Mouse (Mus musculus) embryonic facial prominence, embryonic 14.5 days (tissue): ENCODE results near the gene Prss1. TPM values are rescaled to one million over a fixed set of nuclear protein-coding genes. Genes with fewer than 3 reads are reported as not detected.
"Not testable (repeated sequence)": the region's sequence is repeated elsewhere in the genome, so short reads cannot be mapped to it uniquely, and the experiment has no call there.

ENCODE experiments used
- ATAC-seq: fragments of 200-750 bp; cut with Nextera tagmentation; 2 replicates; pipeline ENCODE4 v1.8.0; 2017; ENCODE audit warnings: low read depth, moderate number of reproducible peaks, moderate TSS enrichment
- DNase-seq: peaks from one replicate; pipeline ENCODE4 v3.0.0-alpha.2; 2015; ENCODE audit warnings: low spot score
- H3K27ac ChIP-seq: fragments of 300-500 bp; sonication (generic); replicated peaks from 2 replicates; pipeline ENCODE4 v1.5.1; 2014; ENCODE audit warnings: low read depth, mild to moderate bottlenecking, low read length, moderate library complexity
- H3K27me3 ChIP-seq: fragments of 300-500 bp; sonication (generic); replicated peaks from 2 replicates; pipeline ENCODE4 v1.6.1; 2014; ENCODE audit warnings: low read length; ENCODE audit not compliant: control insufficient read depth, insufficient read depth
- H3K36me3 ChIP-seq: fragments of 300-500 bp; sonication (generic); 2 replicates; pipeline ENCODE4 v1.6.1; 2014; ENCODE audit warnings: low read length, mixed read lengths; ENCODE audit not compliant: control insufficient read depth, insufficient read depth
- H3K4me1 ChIP-seq: fragments of 300-500 bp; sonication (generic); 2 replicates; pipeline ENCODE4 v1.6.1; 2014; ENCODE audit warnings: antibody characterized with exemption, low read length; ENCODE audit not compliant: control insufficient read depth, insufficient read depth
- H3K4me2 ChIP-seq: fragments of 300-500 bp; sonication (generic); 2 replicates; pipeline ENCODE4 v1.6.1; 2014; ENCODE audit warnings: low read depth, mild to moderate bottlenecking, low read length, moderate library complexity, mixed read lengths
- H3K4me3 ChIP-seq: fragments of 300-500 bp; sonication (generic); 2 replicates; pipeline ENCODE4 v1.5.1; 2014; ENCODE audit warnings: low read depth, mild to moderate bottlenecking, low read length
- H3K9ac ChIP-seq: fragments of 300-500 bp; sonication (generic); 2 replicates; pipeline ENCODE4 v1.6.1; 2014; ENCODE audit warnings: low read depth, mild to moderate bottlenecking, low read length, moderate library complexity, mixed read lengths
- H3K9me3 ChIP-seq: fragments of 300-500 bp; sonication (generic); 2 replicates; pipeline ENCODE4 v1.6.1; 2016; ENCODE audit warnings: low read length; ENCODE audit not compliant: control insufficient read depth
- WGBS: fragments of 180-500 bp; shearing (Covaris S2); extraction: QIAGEN DNeasy Blood & Tissue Kit; methylation state at CpG from one replicate; pipeline ENCODE4 v1.1.7; 2014; 5-methylcytosine and 5-hydroxymethylcytosine counted together
- polyA plus RNA-seq: library from polyadenylated mRNA; unstranded; fragments of >200 nt; fragmentation: Nextera tagmentation; extraction: Ambion mirVana; gene quantifications from 2 replicates; pipeline ENCODE4 v1.2.1, GENCODE M21; 2014

The Prss1 gene
- polyA plus RNA-seq = not detected in 2 replicates

DNA sequence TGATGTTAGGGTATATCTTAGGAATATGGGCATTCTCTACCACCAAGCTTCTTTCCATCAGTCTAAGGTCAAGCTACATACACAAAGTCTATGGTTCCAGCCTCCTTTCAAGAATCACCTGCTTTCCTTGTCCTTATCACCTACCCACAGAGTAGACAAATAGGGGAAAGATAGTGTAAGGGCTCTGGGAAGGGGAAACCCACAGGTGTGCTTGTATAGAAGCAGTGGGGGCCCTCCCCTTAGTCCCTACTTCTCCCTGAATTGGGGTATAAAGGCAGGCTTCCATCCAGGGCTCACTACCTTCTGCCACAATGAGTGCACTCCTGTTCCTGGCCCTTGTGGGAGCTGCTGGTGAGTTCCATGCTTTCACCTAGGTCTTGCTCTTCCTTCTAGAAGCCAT is at the start of gene Prss1:
Gene Prss1, plus strand, starts transcription at position 301 of the 400 bp plus-strand sequence.
- H3K4me1 ChIP-seq, H3K27ac ChIP-seq, ATAC-seq, H3K4me2 ChIP-seq, H3K27me3 ChIP-seq, H3K36me3 ChIP-seq, H3K4me3 ChIP-seq, DNase-seq, H3K9ac ChIP-seq, H3K9me3 ChIP-seq: not testable (repeated sequence)

DNA sequence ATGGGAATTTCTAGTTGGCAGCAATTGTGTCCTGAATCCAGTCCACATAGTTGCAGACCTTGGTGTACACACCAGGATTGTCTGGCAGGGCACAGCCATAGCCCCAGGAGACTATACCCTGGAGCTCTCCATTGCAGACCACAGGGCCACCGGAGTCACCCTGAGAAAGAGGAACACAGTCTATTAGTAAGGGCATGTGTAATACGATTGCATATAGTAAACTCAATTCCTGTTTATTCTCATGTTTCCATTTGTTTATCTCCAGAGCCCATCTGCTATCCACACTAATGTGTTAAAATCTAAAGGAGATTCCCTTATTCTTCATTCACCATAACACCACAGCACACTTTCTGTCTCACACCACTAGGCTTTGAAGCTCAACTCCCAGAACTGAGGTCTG is 16.5 kb upstream of the Prss1 start:
- ATAC-seq = not testable (repeated sequence)
- WGBS = no CpG with 5 or more reads among the region's 2 CpGs

DNA sequence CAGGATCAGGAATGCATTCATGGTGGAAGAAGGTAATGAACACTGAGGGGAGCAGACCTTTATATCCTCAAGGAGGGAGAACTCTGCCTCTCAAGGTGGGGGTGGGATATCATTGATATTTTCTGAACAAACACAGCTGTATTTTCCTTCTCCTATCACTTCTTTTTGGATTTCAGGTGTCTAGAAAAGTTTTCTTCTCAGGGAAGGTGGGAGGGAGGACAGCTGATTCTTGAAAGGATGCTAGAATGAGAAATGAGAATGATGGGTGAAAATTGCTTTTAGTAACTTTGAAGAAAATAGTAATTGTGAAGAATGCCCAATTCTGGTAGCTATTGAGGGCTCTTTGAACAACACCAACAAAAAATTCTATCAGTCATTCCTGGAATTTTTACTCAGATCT is 12.7 kb upstream of the Prss1 start, which contains the start of gene Gm10334:
Gene Gm10334, minus strand, starts transcription at position 101 of the 400 bp plus-strand sequence.
- H3K27me3 ChIP-seq, ATAC-seq, H3K4me3 ChIP-seq, DNase-seq, H3K27ac ChIP-seq, H3K4me1 ChIP-seq, H3K9ac ChIP-seq, H3K4me2 ChIP-seq, H3K36me3 ChIP-seq, H3K9me3 ChIP-seq: not testable (repeated sequence)

More for the DNA sequence above, 16.5 kb upstream of the Prss1 start:
- not testable (repeated sequence) for DNase-seq, H3K27me3 ChIP-seq, H3K27ac ChIP-seq, H3K4me2 ChIP-seq, H3K9ac ChIP-seq, H3K4me1 ChIP-seq, H3K36me3 ChIP-seq, H3K9me3 ChIP-seq, H3K4me3 ChIP-seq

DNA sequence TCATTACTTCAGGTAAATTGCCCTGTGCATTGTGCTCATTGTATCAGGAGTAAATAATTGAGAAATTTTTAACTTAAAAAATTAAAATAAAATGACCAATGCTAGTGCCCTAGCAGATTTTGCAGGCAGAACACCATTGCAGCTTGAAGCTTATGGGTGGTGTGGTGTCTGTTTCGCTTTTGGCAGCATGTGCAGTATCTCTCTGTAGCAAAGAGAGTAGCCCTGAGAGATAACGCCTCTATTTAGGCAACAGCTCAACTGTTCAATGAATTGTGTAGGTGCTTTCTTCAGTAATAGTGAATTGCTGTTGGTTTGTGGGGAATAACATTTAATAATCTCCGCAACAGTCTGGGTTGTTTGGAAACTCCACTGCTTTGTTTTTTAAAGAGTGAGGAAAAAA is 40.6 kb downstream of the Prss1 start:
- Histone ChIP-seq H3K9me3 (no peaks in the 10 kb centered on the region), H3K9ac (no peak overlapping the region), H3K4me1 (no peaks in the 10 kb centered on the region), H3K27ac (no peak overlapping the region), H3K27me3 (no peaks in the 10 kb centered on the region), H3K4me3 (no peak overlapping the region), H3K4me2 (no peak overlapping the region), H3K36me3 (no peaks in the 10 kb centered on the region)
- DNase-seq = no peak
- no peak for ATAC-seq
- WGBS = 81% methylated on average over 3 of the region's 3 CpGs

DNA sequence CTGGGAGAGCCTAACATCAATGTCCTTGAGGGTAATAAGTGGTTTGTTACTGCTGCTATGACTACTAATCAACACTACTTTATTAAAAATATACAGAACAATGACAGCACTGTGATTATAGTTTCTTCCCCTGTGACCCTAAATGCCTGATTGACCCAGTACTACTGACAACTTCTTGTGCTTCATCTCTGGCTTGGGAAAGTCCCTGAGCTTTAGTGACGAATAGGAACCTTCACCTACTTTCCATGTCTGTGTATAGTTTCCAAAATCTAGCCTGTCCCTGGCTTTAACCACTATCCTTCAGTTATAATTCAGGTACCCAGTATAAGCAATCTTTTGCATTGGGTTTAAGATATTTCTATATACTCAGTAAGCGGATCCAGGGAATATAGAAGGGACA is 46.2 kb downstream of the Prss1 start:
- no peaks in the 10 kb centered on the region for H3K27me3 ChIP-seq
- H3K4me1 ChIP-seq = no peaks in the 10 kb centered on the region
- DNase-seq (no peak), ATAC-seq (no peak)
- H3K4me3 ChIP-seq = no peak overlapping the region
- no peak overlapping the region for H3K9ac ChIP-seq
- H3K27ac ChIP-seq = no peak overlapping the region
- no peaks in the 10 kb centered on the region for H3K36me3 ChIP-seq
- H3K4me2 ChIP-seq = no peak overlapping the region
- WGBS = 78% methylated on average over 2 of the region's 2 CpGs
- H3K9me3 ChIP-seq = no peaks in the 10 kb centered on the region

DNA sequence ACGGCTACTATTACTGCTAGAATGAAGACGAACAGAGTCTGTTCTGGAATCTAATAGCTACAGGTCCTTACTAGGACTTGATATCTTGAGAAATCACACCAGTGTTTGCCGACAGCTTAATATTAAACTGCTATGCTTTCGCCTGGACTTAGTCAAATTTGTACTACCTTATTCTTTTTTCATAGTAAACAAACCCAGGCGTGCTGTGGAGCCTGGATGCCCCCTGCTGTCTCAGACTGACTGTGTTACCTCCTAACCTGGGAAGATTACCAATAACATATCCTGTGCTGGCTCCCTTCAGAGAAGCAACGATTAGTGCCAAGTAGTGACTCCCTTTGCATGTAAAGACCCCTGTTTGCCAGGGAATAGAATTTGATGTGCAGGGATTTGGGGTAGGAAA is 46.6 kb downstream of the Prss1 start:
- DNase-seq = no peak
- Histone ChIP-seq H3K27ac (no peak overlapping the region), H3K4me1 (no peaks in the 10 kb centered on the region), H3K27me3 (no peaks in the 10 kb centered on the region), H3K4me3 (no peak overlapping the region), H3K9me3 (no peaks in the 10 kb centered on the region), H3K4me2 (no peak overlapping the region), H3K36me3 (no peaks in the 10 kb centered on the region), H3K9ac (no peak overlapping the region)
- WGBS = 70% methylated on average over 6 of the region's 6 CpGs
- ATAC-seq = no peak

Other genes starting within 250 kb of the Prss1 start
- gene Try4, start 156.7 kb upstream of the Prss1 start, polyA plus RNA-seq = not detected in 2 replicates
- gene Try5, start 142.1 kb upstream of the Prss1 start, polyA plus RNA-seq = not detected in 2 replicates
- not detected in 2 replicates for gene Try10, start 104.8 kb upstream of the Prss1 start, polyA plus RNA-seq
- not detected in 2 replicates for gene Prss3, start 81.3 kb upstream of the Prss1 start, polyA plus RNA-seq
- not detected in 2 replicates for gene Gm5771, start 66.6 kb upstream of the Prss1 start, polyA plus RNA-seq
- not detected in 2 replicates for gene Gm10334, start 12.8 kb upstream of the Prss1 start, polyA plus RNA-seq
- not detected in 2 replicates for gene Prss2, start 62.9 kb downstream of the Prss1 start, polyA plus RNA-seq
- 13.8 and 15.4 TPM in 2 replicates for gene Ephb6, start 146.6 kb downstream of the Prss1 start, polyA plus RNA-seq
- 0.67 and 0.69 TPM in 2 replicates for gene Trpv6, start 177.5 kb downstream of the Prss1 start, polyA plus RNA-seq
- not detected in 2 replicates for gene Trpv5, start 221.8 kb downstream of the Prss1 start, polyA plus RNA-seq
- not detected in 2 replicates for gene Llcfc1, start 225.5 kb downstream of the Prss1 start, polyA plus RNA-seq
- 0.85 and 2.5 TPM in 2 replicates for gene Kel, start 245.4 kb downstream of the Prss1 start, polyA plus RNA-seq